Comparison of ENCODE assay signal across 7 mouse cellular contexts in genomic region chr2:119299981-119300818, GRCm38 (mm10). TPM values are rescaled to one million over a fixed set of nuclear protein-coding genes. Genes with fewer than 3 reads are reported as not detected.
A peak's percentile ranks its signal among the peaks of the same experiment; 100 is the strongest.
DNase-seq lines count a peak whose midpoint lies in the region; ATAC-seq and TF ChIP-seq lines count a peak whose summit lies in the region.

No protein-coding gene starts in this region.

- no peaks in the 10 kb centered on the region for H3K27me3 ChIP-seq in MEL (ENCODE audit: control insufficient read depth in 1 of 2, insufficient read depth in 2 of 2, low read length in 2 of 2)
- H3K27me3 ChIP-seq in embryonic facial prominence, embryonic 15.5 days, result no peaks in the 10 kb centered on the region
- no peaks in the 10 kb centered on the region for H3K27me3 ChIP-seq in heart, embryonic 14.5 days (ENCODE audit: control insufficient read depth, insufficient read depth, low read length)
- no peaks in the 10 kb centered on the region for H3K27me3 ChIP-seq in small intestine, adult 2 months (ENCODE audit: control insufficient read depth, insufficient read depth, low read length)

- no peaks in the 10 kb centered on the region for H3K9me3 ChIP-seq in MEL (replicated peaks; ENCODE audit: insufficient read depth, low read length)
- H3K9me3 ChIP-seq in embryonic facial prominence, embryonic 15.5 days (replicated peaks), result no peaks in the 10 kb centered on the region
- H3K9me3 ChIP-seq in heart, embryonic 14.5 days (ENCODE audit: control insufficient read depth, low read length), result no peaks in the 10 kb centered on the region

- peaks cover 1% of the 10 kb centered on the region; the same call in 1 of the 2 replicates for H3K79me2 ChIP-seq in MEL (ENCODE audit: control insufficient read depth, insufficient read depth, low read length, poor library complexity)

- H3K4me1 ChIP-seq in MEL (ENCODE audit: control insufficient read depth in 1 of 2, insufficient read depth in 2 of 2, low read length in 2 of 2), result peaks cover 8 to 21% of the 10 kb centered on the region in 2 experiments; a peak in 3 of 4 replicates
- peaks cover 7% of the 10 kb centered on the region for H3K4me1 ChIP-seq in bone marrow, adult 2 months (ENCODE audit: control insufficient read depth, insufficient read depth, low read length)
- peaks cover 29% of the 10 kb centered on the region for H3K4me1 ChIP-seq in embryonic facial prominence, embryonic 15.5 days
- H3K4me1 ChIP-seq in heart, embryonic 14.5 days (ENCODE audit: control insufficient read depth in 2 of 2, insufficient read depth in 2 of 2, low read length in 2 of 2), result peaks cover 16 to 31% of the 10 kb centered on the region in 2 experiments; a peak in 3 of 4 replicates
- peaks cover 27% of the 10 kb centered on the region for H3K4me1 ChIP-seq in small intestine, adult 2 months (ENCODE audit: control insufficient read depth, insufficient read depth, insufficient read length, low read length)

- peak overlapping the region; percentile 36 for H3K4me2 ChIP-seq in embryonic facial prominence, embryonic 15.5 days (replicated peaks)
- H3K4me2 ChIP-seq in heart, embryonic 14.5 days (ENCODE audit: low read length), result peak overlapping the region; percentile 59

- TF ChIP-seq POLR2A in MEL (IDR thresholded peaks at IDR 0.05; ENCODE audit: control insufficient read depth in 1 of 2, insufficient read depth in 1 of 2, low read depth in 1 of 2, low read length in 2 of 2, poor library complexity in 1 of 2), result no peak
- TF ChIP-seq POLR2A in bone marrow, adult 2 months (IDR thresholded peaks at IDR 0.05; ENCODE audit: borderline replicate concordance, control insufficient read depth, low read depth, low read length), result no peak
- TF ChIP-seq POLR2A in small intestine, adult 2 months (IDR thresholded peaks at IDR 0.05; ENCODE audit: low read depth, low read length), result 0 out of 2 replicates have a peak, but pooled peaks have one; percentile 4

- H3K36me3 ChIP-seq in MEL (ENCODE audit: control insufficient read depth in 1 of 2, insufficient read depth in 2 of 2, low read length in 2 of 2), result peaks cover 5 to 18% of the 10 kb centered on the region in 2 experiments; a peak in 3 of 4 replicates
- peaks cover 35% of the 10 kb centered on the region for H3K36me3 ChIP-seq in embryonic facial prominence, embryonic 15.5 days
- peaks cover 42% of the 10 kb centered on the region for H3K36me3 ChIP-seq in heart, embryonic 14.5 days (ENCODE audit: control insufficient read depth, insufficient read depth, low read length)
- H3K36me3 ChIP-seq in small intestine, adult 2 months (ENCODE audit: control insufficient read depth, insufficient read depth, low read length), result peaks cover 25% of the 10 kb centered on the region

- WGBS in bone marrow, adult 2 months, result 4% methylated on average over 15 of the region's 15 CpGs
- 8% methylated on average over 15 of the region's 15 CpGs for WGBS in embryonic facial prominence, embryonic 15.5 days
- WGBS in heart, embryonic 14.5 days, result 3% methylated on average over 15 of the region's 15 CpGs
- 7% methylated on average over 15 of the region's 15 CpGs for WGBS in small intestine, adult 2 months

- TF ChIP-seq RAD21 in MEL (IDR thresholded peaks at IDR 0.05; ENCODE audit: low read depth, low read length), result peak; percentile 75

- peak; percentile 91 for DNase-seq in MEL (ENCODE audit: low read depth, low spot score)
- DNase-seq in kidney, postnatal 10 days, result peak; percentile 96
- DNase-seq in lung, postnatal 4 days, result peak; percentile 92 to 93

- peak; percentile 68 to 92 (median 85); a peak in 5 of 6 replicates for TF ChIP-seq CTCF in MEL (IDR thresholded peaks at IDR 0.05 in 2 of 3, conservative IDR thresholded peaks at IDR 0.05 in 1 of 3; ENCODE audit: control insufficient read depth in 1 of 3, insufficient read depth in 1 of 3, low read depth in 2 of 3, low read length in 3 of 3, poor library complexity in 1 of 3, severe bottlenecking in 1 of 3)
- peak; percentile 90 for TF ChIP-seq CTCF in bone marrow, adult 2 months (IDR thresholded peaks at IDR 0.05; ENCODE audit: control insufficient read depth, insufficient read depth, low read length)
- TF ChIP-seq CTCF in small intestine, adult 2 months (IDR thresholded peaks at IDR 0.05; ENCODE audit: extremely low read depth, insufficient read length, insufficient replicate concordance, low read depth, low read length), result peak; percentile 89

- peak overlapping the region; percentile 17 to 38; a peak in 3 of 4 replicates for H3K4me3 ChIP-seq in MEL (ENCODE audit: control insufficient read depth in 1 of 2, insufficient read depth in 1 of 2, low read depth in 2 of 2, low read length in 2 of 2)
- H3K4me3 ChIP-seq in bone marrow, adult 2 months (replicated peaks; ENCODE audit: control insufficient read depth, low read depth, low read length), result no peak overlapping the region
- H3K4me3 ChIP-seq in embryonic facial prominence, embryonic 15.5 days (replicated peaks), result 0 out of 2 replicates have a peak overlapping the region, but pooled peaks have one; percentile 11
- peak overlapping the region in 1 of 2 experiments; percentile 23; a peak in 2 of 4 replicates for H3K4me3 ChIP-seq in heart, embryonic 14.5 days (ENCODE audit: control insufficient read depth in 1 of 2, insufficient read depth in 1 of 2, low read depth in 1 of 2, low read length in 2 of 2)
- peak overlapping the region; percentile 37 for H3K4me3 ChIP-seq in small intestine, adult 2 months (ENCODE audit: low read depth, low read length)

- ATAC-seq in embryonic facial prominence, embryonic 15.5 days (ENCODE audit: insufficient number of reproducible peaks, low FRiP score, low TSS enrichment, low read depth), result peak; percentile 80
- ATAC-seq in heart, embryonic 14.5 days (ENCODE audit: insufficient number of reproducible peaks, insufficient read depth, low FRiP score, low read depth), result peak; percentile 82

- no peak overlapping the region for H3K27ac ChIP-seq in MEL (ENCODE audit: control insufficient read depth, low read depth, low read length)
- H3K27ac ChIP-seq in bone marrow, adult 2 months (ENCODE audit: control insufficient read depth, insufficient read depth, low read depth, low read length, poor library complexity), result peak overlapping the region; percentile 67
- 0 out of 2 replicates have a peak overlapping the region, but pooled peaks have one; percentile 34 for H3K27ac ChIP-seq in embryonic facial prominence, embryonic 15.5 days (replicated peaks)
- H3K27ac ChIP-seq in heart, embryonic 14.5 days (replicated peaks in 1 of 2; ENCODE audit: control insufficient read depth in 1 of 2, insufficient read depth in 1 of 2, low read depth in 2 of 2, low read length in 2 of 2), result peak overlapping the region; percentile 63 to 70
- H3K27ac ChIP-seq in small intestine, adult 2 months (ENCODE audit: insufficient read depth, low read depth, low read length), result peak overlapping the region; percentile 75

- H3K9ac ChIP-seq in MEL (ENCODE audit: control insufficient read depth, low read depth, low read length, poor library complexity, severe bottlenecking), result peak overlapping the region; percentile 44
- H3K9ac ChIP-seq in embryonic facial prominence, embryonic 15.5 days, result no peak overlapping the region
- H3K9ac ChIP-seq in heart, embryonic 14.5 days (ENCODE audit: low read length), result peak overlapping the region; percentile 59

- TF ChIP-seq EP300 in MEL (IDR thresholded peaks at IDR 0.05; ENCODE audit: low read depth in 1 of 2, low read length in 2 of 2), result peak in 1 of 2 experiments; percentile 63; a peak in 2 of 4 replicates

TF ChIP-seq in MEL, 35 proteins besides CTCF, POLR2A, EP300 and RAD21 (continues in another document):
- TF ChIP-seq NRF1 (IDR thresholded peaks at IDR 0.05; ENCODE audit: insufficient read depth, low read depth, low read length, poor library complexity, severe bottlenecking), result no peak

RNA-seq across cellular contexts. Expression of gene Vps18, which starts 11.7 kb away (rescaled TPM):
- total RNA-seq in MEL (2012; rRNA removed), result 24.8 and 28.0 TPM in 2 replicates
- 10 to 100 TPM in 1 of 2 experiments, not detected in 1; 30.4 TPM for polyA plus RNA-seq in MEL (2012; ENCODE audit: insufficient read depth in 1 of 2, insufficient read length in 2 of 2, low read depth in 1 of 2, low replicate concordance in 2 of 2, missing spikeins in 1 of 2)
- polyA plus RNA-seq in bone marrow, adult 2 months (2011; ENCODE audit: insufficient read depth, insufficient read length, low replicate concordance, missing spikeins), result 6.5 and 9.7 TPM in 2 replicates
- 18.8 and 19.6 TPM in 2 replicates for polyA plus RNA-seq in embryonic facial prominence, embryonic 15.5 days (2015; fragmentation: Nextera tagmentation; extraction: Ambion mirVana)
- 7.8 and 8.7 TPM in 2 replicates for polyA plus RNA-seq in heart, embryonic 14.5 days (2014; fragmentation: Nextera tagmentation; extraction: Ambion mirVana)
- polyA plus RNA-seq in small intestine, adult 2 months (2012; rRNA removed), result 11.3 and 22.9 TPM in 2 replicates

RNA-seq across cellular contexts. Expression of gene Dll4, which starts 25.4 kb away (rescaled TPM):
- total RNA-seq in MEL (2012; rRNA removed), result 0.16 TPM in 1 of 2 replicates, not detected in the other
- polyA plus RNA-seq in MEL (2012; ENCODE audit: insufficient read depth in 1 of 2, insufficient read length in 2 of 2, low read depth in 1 of 2, low replicate concordance in 2 of 2, missing spikeins in 1 of 2), result under 1 TPM in 1 of 2 experiments, not detected in 1; 0.18 TPM
- 0.25 TPM in 1 of 2 replicates, not detected in the other for polyA plus RNA-seq in bone marrow, adult 2 months (2011; ENCODE audit: insufficient read depth, insufficient read length, low replicate concordance, missing spikeins)
- 5.7 and 5.8 TPM in 2 replicates for polyA plus RNA-seq in embryonic facial prominence, embryonic 15.5 days (2015; fragmentation: Nextera tagmentation; extraction: Ambion mirVana)
- 6.9 and 8.8 TPM in 2 replicates for polyA plus RNA-seq in heart, embryonic 14.5 days (2014; fragmentation: Nextera tagmentation; extraction: Ambion mirVana)
- polyA plus RNA-seq in small intestine, adult 2 months (2012; rRNA removed), result 9.8 and 22.1 TPM in 2 replicates

RNA-seq across cellular contexts. Expression of gene Rhov, which starts 29.1 kb away (rescaled TPM):
- not detected in 2 replicates for total RNA-seq in MEL (2012; rRNA removed)
- not detected for polyA plus RNA-seq in MEL (2012; ENCODE audit: insufficient read depth in 1 of 2, insufficient read length in 2 of 2, low read depth in 1 of 2, low replicate concordance in 2 of 2, missing spikeins in 1 of 2)
- 2.1 TPM in 1 of 2 replicates, not detected in the other for polyA plus RNA-seq in bone marrow, adult 2 months (2011; ENCODE audit: insufficient read depth, insufficient read length, low replicate concordance, missing spikeins)
- polyA plus RNA-seq in embryonic facial prominence, embryonic 15.5 days (2015; fragmentation: Nextera tagmentation; extraction: Ambion mirVana), result 37.1 and 37.9 TPM in 2 replicates
- 0.19 TPM in 1 of 2 replicates, not detected in the other for polyA plus RNA-seq in heart, embryonic 14.5 days (2014; fragmentation: Nextera tagmentation; extraction: Ambion mirVana)
- 2.1 and 3.0 TPM in 2 replicates for polyA plus RNA-seq in small intestine, adult 2 months (2012; rRNA removed)

RNA-seq across cellular contexts. Expression of gene Chac1, which starts 50.8 kb away (rescaled TPM):
- 3.6 and 33.0 TPM in 2 replicates for total RNA-seq in MEL (2012; rRNA removed)
- polyA plus RNA-seq in MEL (2012; ENCODE audit: insufficient read depth in 1 of 2, insufficient read length in 2 of 2, low read depth in 1 of 2, low replicate concordance in 2 of 2, missing spikeins in 1 of 2), result 1 to 10 TPM in 1 of 2 experiments, not detected in 1; 6.4 TPM
- 0.59 and 6.2 TPM in 2 replicates for polyA plus RNA-seq in bone marrow, adult 2 months (2011; ENCODE audit: insufficient read depth, insufficient read length, low replicate concordance, missing spikeins)
- polyA plus RNA-seq in embryonic facial prominence, embryonic 15.5 days (2015; fragmentation: Nextera tagmentation; extraction: Ambion mirVana), result 2.1 and 2.4 TPM in 2 replicates
- polyA plus RNA-seq in heart, embryonic 14.5 days (2014; fragmentation: Nextera tagmentation; extraction: Ambion mirVana), result 0.32 and 0.67 TPM in 2 replicates
- polyA plus RNA-seq in small intestine, adult 2 months (2012; rRNA removed), result 5.8 and 6.9 TPM in 2 replicates
